Mouse (Mus musculus): ENCODE results near the gene Casz1. TPM values are rescaled to one million over a fixed set of nuclear protein-coding genes. Genes with fewer than 3 reads are reported as not detected.

Gene Casz1
- total and polyA plus RNA-seq, 2 experiments from 2014 or later, result 2.3 to 6.3 TPM

GRCm38 (mm10) chr4:148871751-148872334 is 67.6 kb downstream of the Casz1 start:
- Histone ChIP-seq H3K36me3 (ENCODE audit: insufficient read depth, low read length) (no peaks in the 10 kb centered on the region), H3K9me3 (ENCODE audit: low read length) (no peaks in the 10 kb centered on the region), H3K4me3 (ENCODE audit: low read length) (no peak overlapping the region), H3K9ac (replicated peaks; ENCODE audit: low read length) (no peak overlapping the region), H3K27ac (no peak overlapping the region), H3K27me3 (ENCODE audit: insufficient read depth, low read length) (peaks cover 34% of the 10 kb centered on the region), H3K4me2 (ENCODE audit: low read depth, low read length) (no peak overlapping the region), H3K4me1 (ENCODE audit: insufficient read depth, low read length) (no peaks in the 10 kb centered on the region; the same call in 1 of the 2 replicates)
- ATAC-seq (peak; percentile 41; the same call in 1 of the 2 replicates), DNase-seq (ENCODE audit: low spot score) (peak; percentile 88)
- no peak for TF ChIP-seq CTCF (IDR thresholded peaks at IDR 0.05; ENCODE audit: low read depth)
- WGBS, result 18% methylated on average over 10 of the region's 10 CpGs

- H3K4me3 ChIP-seq (ENCODE audit: low read length), result no peak overlapping the region
- no peak overlapping the region for H3K4me2 ChIP-seq (ENCODE audit: low read depth, low read length)
- no peaks in the 10 kb centered on the region; the same call in 1 of the 2 replicates for H3K4me1 ChIP-seq (ENCODE audit: insufficient read depth, low read length)
- no peak overlapping the region for H3K27ac ChIP-seq
- ATAC-seq (no peak), DNase-seq (ENCODE audit: low spot score) (no peak)
- H3K27me3 ChIP-seq (ENCODE audit: insufficient read depth, low read length), result peaks cover 39% of the 10 kb centered on the region
- no peaks in the 10 kb centered on the region for H3K9me3 ChIP-seq (ENCODE audit: low read length)
- 57% methylated on average over 9 of the region's 9 CpGs for WGBS
- H3K9ac ChIP-seq (replicated peaks; ENCODE audit: low read length), result no peak overlapping the region
- H3K36me3 ChIP-seq (ENCODE audit: insufficient read depth, low read length), result no peaks in the 10 kb centered on the region
- no peak for TF ChIP-seq CTCF (IDR thresholded peaks at IDR 0.05; ENCODE audit: low read depth)
These were observed 68.1 kb downstream of the Casz1 start for GRCm38 (mm10) chr4:148872372-148872771.

GRCm38 (mm10) chr4:148872783-148873182 is 68.6 kb downstream of the Casz1 start:
- no peaks in the 10 kb centered on the region for H3K9me3 ChIP-seq (ENCODE audit: low read length)
- WGBS, result 53% methylated on average over 12 of the region's 12 CpGs
- H3K9ac ChIP-seq (replicated peaks; ENCODE audit: low read length), result no peak overlapping the region
- no peak for ATAC-seq
- no peaks in the 10 kb centered on the region; the same call in 1 of the 2 replicates for H3K4me1 ChIP-seq (ENCODE audit: insufficient read depth, low read length)
- no peak for DNase-seq (ENCODE audit: low spot score)
- H3K4me2 ChIP-seq (ENCODE audit: low read depth, low read length), result no peak overlapping the region
- no peak overlapping the region for H3K27ac ChIP-seq
- H3K27me3 ChIP-seq (ENCODE audit: insufficient read depth, low read length), result peaks cover 42% of the 10 kb centered on the region
- TF ChIP-seq CTCF (IDR thresholded peaks at IDR 0.05; ENCODE audit: low read depth), result no peak
- no peaks in the 10 kb centered on the region for H3K36me3 ChIP-seq (ENCODE audit: insufficient read depth, low read length)
- no peak overlapping the region for H3K4me3 ChIP-seq (ENCODE audit: low read length)

- H3K27ac ChIP-seq, result no peak overlapping the region
- 42% methylated on average over 9 of the region's 9 CpGs for WGBS
These were observed 71.9 kb downstream of the Casz1 start for GRCm38 (mm10) chr4:148876166-148876565.

GRCm38 (mm10) chr4:148876867-148877266 is 72.6 kb downstream of the Casz1 start:
- no peak for TF ChIP-seq CTCF (IDR thresholded peaks at IDR 0.05; ENCODE audit: low read depth)
- Histone ChIP-seq H3K4me2 (ENCODE audit: low read depth, low read length) (no peak overlapping the region), H3K4me1 (ENCODE audit: insufficient read depth, low read length) (0 out of 2 replicates have a peak, but pooled peaks cover 6% of the 10 kb centered on the region), H3K27ac (no peak overlapping the region), H3K4me3 (ENCODE audit: low read length) (no peak overlapping the region), H3K27me3 (ENCODE audit: insufficient read depth, low read length) (peaks cover 54% of the 10 kb centered on the region), H3K36me3 (ENCODE audit: insufficient read depth, low read length) (no peaks in the 10 kb centered on the region), H3K9me3 (ENCODE audit: low read length) (no peaks in the 10 kb centered on the region), H3K9ac (replicated peaks; ENCODE audit: low read length) (no peak overlapping the region)
- WGBS, result 82% methylated on average over 8 of the region's 8 CpGs
- ATAC-seq (no peak), DNase-seq (ENCODE audit: low spot score) (no peak)

More at GRCm38 (mm10) chr4:148876166-148876565, 71.9 kb downstream of the Casz1 start:
- Histone ChIP-seq H3K9me3 (ENCODE audit: low read length) (no peaks in the 10 kb centered on the region), H3K4me1 (ENCODE audit: insufficient read depth, low read length) (0 out of 2 replicates have a peak, but pooled peaks cover 6% of the 10 kb centered on the region), H3K4me2 (ENCODE audit: low read depth, low read length) (no peak overlapping the region), H3K9ac (replicated peaks; ENCODE audit: low read length) (no peak overlapping the region), H3K4me3 (ENCODE audit: low read length) (no peak overlapping the region), H3K27me3 (ENCODE audit: insufficient read depth, low read length) (peaks cover 54% of the 10 kb centered on the region), H3K36me3 (ENCODE audit: insufficient read depth, low read length) (no peaks in the 10 kb centered on the region)
- DNase-seq (ENCODE audit: low spot score) (no peak), ATAC-seq (no peak)
- TF ChIP-seq CTCF (IDR thresholded peaks at IDR 0.05; ENCODE audit: low read depth), result no peak

- no peaks in the 10 kb centered on the region for H3K36me3 ChIP-seq (ENCODE audit: insufficient read depth, low read length)
- DNase-seq (ENCODE audit: low spot score) (no peak), ATAC-seq (no peak)
- no peak overlapping the region for H3K4me3 ChIP-seq (ENCODE audit: low read length)
- H3K4me1 ChIP-seq (ENCODE audit: insufficient read depth, low read length), result 0 out of 2 replicates have a peak, but pooled peaks cover 6% of the 10 kb centered on the region
- no peak overlapping the region for H3K27ac ChIP-seq
- peaks cover 52% of the 10 kb centered on the region for H3K27me3 ChIP-seq (ENCODE audit: insufficient read depth, low read length)
- H3K4me2 ChIP-seq (ENCODE audit: low read depth, low read length), result no peak overlapping the region
- no peaks in the 10 kb centered on the region for H3K9me3 ChIP-seq (ENCODE audit: low read length)
- TF ChIP-seq CTCF (IDR thresholded peaks at IDR 0.05; ENCODE audit: low read depth), result peak; percentile 34; the same call in 1 of the 2 replicates
- 36% methylated on average over 11 of the region's 11 CpGs for WGBS
- no peak overlapping the region for H3K9ac ChIP-seq (replicated peaks; ENCODE audit: low read length)
These were observed 74.2 kb downstream of the Casz1 start for GRCm38 (mm10) chr4:148878192-148878983.

Measured in hindbrain, postnatal 0 days (tissue).